Mouse (Mus musculus): ENCODE results near the gene Ccdc97.
"Not testable (repeated sequence)": the region's sequence is repeated elsewhere in the genome, so short reads cannot be mapped to it uniquely, and the experiment has no call there.

DNA sequence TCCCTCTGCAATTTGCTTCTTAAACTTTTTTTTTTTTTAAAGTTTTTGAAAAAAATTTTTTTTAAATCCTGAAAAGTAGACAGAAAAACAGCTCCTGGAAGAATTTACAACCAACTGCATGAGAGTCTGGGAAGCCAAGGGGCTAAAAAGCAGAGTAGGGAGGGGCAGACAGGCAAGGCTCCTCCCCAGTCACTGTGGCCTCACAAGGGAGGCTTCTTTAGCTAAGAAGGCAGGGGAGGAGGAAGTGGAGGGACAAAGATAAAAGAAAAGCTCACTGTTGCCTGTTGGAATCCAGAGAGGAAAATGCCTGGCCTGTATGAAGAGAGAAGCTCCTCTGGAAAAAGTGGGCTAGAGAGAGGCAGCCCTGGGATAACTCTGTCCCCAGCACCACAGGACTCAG lies 2.9 kb upstream of the Ccdc97 start:
- TF ChIP-seq POLR2A, CTCF (IDR thresholded peaks at IDR 0.05; ENCODE audit: extremely low read depth, insufficient read depth, low read length): not testable (repeated sequence)
